Mouse (Mus musculus): ENCODE data around the gene Gm21987. TPM values are rescaled to one million over a fixed set of nuclear protein-coding genes. Genes with fewer than 3 reads are reported as not detected.

Gm21987 gene
- polyA plus RNA-seq, 1 experiment from 2014 or later: 4.1 TPM

DNA sequence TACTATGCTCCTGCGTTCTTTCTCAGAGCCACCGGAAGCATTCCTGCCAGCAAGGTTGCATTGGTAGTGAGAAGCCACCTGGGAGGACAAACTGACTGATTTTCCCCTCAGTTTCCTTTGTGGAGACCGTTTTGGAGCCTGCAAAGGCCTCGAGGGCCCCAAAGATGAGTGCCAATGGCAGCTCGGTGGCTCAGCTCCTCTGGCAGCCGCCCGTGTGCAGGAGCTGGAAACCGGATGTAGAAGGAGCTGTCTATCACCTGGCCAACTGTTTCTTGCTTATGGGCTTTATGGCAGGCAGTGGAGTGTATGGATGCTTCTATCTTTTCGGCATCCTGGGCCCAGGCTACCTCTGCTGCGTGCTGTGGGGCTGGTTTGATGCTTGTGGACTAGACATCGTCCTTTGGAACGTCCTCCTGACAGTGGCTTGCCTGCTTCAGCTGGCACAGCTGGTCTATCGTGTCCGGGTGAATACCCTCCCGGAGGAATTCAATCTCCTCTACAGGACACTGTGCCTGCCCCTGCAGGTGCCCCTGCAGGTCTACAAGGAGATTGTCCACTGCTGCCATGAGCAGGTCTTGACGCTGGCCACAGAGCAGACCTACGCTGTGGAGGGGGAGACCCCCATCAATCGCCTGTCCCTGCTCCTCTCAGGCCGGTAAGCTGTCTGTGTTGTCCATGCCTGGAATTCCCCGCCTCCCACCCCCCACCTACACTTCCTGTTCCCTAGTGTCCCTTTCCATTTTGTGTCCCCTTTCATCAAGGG is 15.8 kb downstream of the Gm21987 start:
- Histone ChIP-seq H3K27ac (peak overlapping the region; percentile 98), H3K9me3 (replicated peaks) (no peaks in the 10 kb centered on the region), H3K36me3 (no peaks in the 10 kb centered on the region), H3K27me3 (no peaks in the 10 kb centered on the region), H3K4me1 (replicated peaks) (peaks cover 31% of the 10 kb centered on the region), H3K9ac (peak overlapping the region; percentile 77), H3K4me3 (peak overlapping the region; percentile 65), H3K4me2 (peak overlapping the region; percentile 60)
- ATAC-seq (replicated peaks; ENCODE audit: insufficient number of reproducible peaks, insufficient read depth, low FRiP score, low read depth): 0 out of 2 replicates have a peak, but pooled peaks have one; percentile 10
- 22% methylated on average over 20 of the region's 20 CpGs for WGBS

DNA sequence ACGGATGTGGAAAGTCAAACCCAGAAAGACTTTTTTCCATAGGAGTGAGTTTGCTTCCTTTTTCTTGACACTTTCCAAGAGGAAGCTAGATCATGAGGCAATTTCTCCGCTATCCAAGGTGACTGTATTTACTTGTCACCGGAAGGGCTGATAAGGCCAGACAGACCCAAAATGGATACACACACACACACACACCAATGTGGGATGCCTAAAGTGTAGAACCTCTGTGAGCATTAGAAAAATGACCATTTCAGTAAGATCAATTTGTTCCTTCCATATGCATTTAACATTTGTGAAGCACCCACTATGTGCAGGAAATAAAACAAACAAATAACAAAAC is 16.4 kb downstream of the Gm21987 start:
- peak overlapping the region; percentile 60 for H3K4me2 ChIP-seq
- H3K4me1 ChIP-seq (replicated peaks): peaks cover 32% of the 10 kb centered on the region
- H3K4me3 ChIP-seq: peak overlapping the region; percentile 65
- WGBS: 14% methylated on average over 3 of the region's 3 CpGs
- no peaks in the 10 kb centered on the region for H3K36me3 ChIP-seq
- H3K27me3 ChIP-seq: no peaks in the 10 kb centered on the region
- ATAC-seq (replicated peaks; ENCODE audit: insufficient number of reproducible peaks, insufficient read depth, low FRiP score, low read depth): no peak
- H3K9ac ChIP-seq: peak overlapping the region; percentile 77
- no peaks in the 10 kb centered on the region for H3K9me3 ChIP-seq (replicated peaks)
- peak overlapping the region; percentile 98 for H3K27ac ChIP-seq

DNA sequence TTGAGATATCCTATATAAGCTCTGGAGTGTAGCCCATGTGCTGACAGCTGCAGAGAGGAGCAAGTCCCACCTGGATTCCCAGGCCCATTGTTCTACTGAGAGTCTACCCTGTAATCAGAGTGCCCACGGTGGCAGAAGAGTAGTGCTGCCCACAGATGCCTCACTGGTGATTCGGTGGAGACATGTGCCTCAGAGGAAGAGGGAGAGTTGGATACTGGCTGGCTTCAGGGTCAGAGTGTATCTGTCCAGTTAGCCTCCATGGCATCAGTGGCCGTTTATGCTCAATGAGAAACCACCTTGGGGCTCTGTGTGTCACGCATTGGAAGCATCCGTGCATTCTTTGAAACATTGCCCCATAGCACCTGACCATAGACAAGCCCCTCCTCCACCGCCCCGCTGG is 16.8 kb downstream of the Gm21987 start:
- Histone ChIP-seq H3K4me2 (peak overlapping the region; percentile 60), H3K27me3 (no peaks in the 10 kb centered on the region), H3K4me1 (replicated peaks) (peaks cover 36% of the 10 kb centered on the region), H3K4me3 (peak overlapping the region; percentile 65), H3K9ac (peak overlapping the region; percentile 77), H3K27ac (peak overlapping the region; percentile 98), H3K36me3 (peaks cover 4% of the 10 kb centered on the region; the same call in 1 of the 2 replicates), H3K9me3 (replicated peaks) (no peaks in the 10 kb centered on the region)
- WGBS: 23% methylated on average over 7 of the region's 7 CpGs
- ATAC-seq (replicated peaks; ENCODE audit: insufficient number of reproducible peaks, insufficient read depth, low FRiP score, low read depth): no peak

DNA sequence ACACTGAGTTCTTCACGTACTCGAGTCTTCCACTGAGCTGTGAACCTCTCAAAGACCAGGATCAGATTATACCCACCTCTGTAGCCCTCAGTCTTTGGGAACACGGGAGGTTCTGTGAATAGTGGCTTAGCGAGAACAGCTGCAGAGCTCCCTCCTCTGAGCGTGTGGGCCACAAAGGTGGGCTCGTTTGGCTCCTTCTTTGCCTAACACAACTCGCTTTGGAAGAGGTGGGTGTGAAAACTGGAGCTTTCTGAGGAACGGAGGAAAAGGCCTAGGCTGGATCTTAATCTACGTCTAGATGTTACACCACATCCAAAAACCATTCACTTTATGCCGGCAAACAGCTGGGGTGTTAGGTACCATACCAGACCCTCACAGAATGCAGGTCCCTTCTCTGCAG is 18.6 kb downstream of the Gm21987 start:
- Histone ChIP-seq H3K9ac (peak overlapping the region; percentile 77), H3K4me1 (replicated peaks) (peaks cover 42% of the 10 kb centered on the region), H3K36me3 (peaks cover 9% of the 10 kb centered on the region), H3K4me3 (peak overlapping the region; percentile 65), H3K27ac (peak overlapping the region; percentile 98), H3K4me2 (peak overlapping the region; percentile 60), H3K9me3 (replicated peaks) (no peaks in the 10 kb centered on the region), H3K27me3 (no peaks in the 10 kb centered on the region)
- no peak for ATAC-seq (replicated peaks; ENCODE audit: insufficient number of reproducible peaks, insufficient read depth, low FRiP score, low read depth)
- 49% methylated on average over 10 of the region's 10 CpGs for WGBS

DNA sequence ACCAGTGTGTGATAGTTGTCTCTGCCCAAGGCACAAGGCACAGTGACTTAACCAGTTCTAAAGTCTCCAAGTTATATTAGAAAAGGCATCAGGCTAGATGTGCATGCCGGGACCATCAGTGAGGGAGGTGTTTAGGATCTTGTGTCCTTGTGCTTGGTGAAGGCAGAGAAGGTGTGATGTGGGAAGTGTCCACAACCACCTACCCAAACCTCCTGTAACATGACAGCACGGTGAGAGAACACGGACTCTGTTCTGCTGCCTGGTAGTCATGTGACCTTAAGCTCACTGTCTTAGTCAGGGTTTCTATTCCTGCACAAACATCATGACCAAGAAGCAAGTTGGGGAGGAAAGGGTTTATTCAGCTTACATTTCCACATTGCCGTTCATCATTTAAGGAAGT is 19.4 kb downstream of the Gm21987 start:
- Histone ChIP-seq H3K4me1 (replicated peaks) (peaks cover 42% of the 10 kb centered on the region), H3K27me3 (no peaks in the 10 kb centered on the region), H3K9ac (peak overlapping the region; percentile 77), H3K4me2 (peak overlapping the region; percentile 60), H3K4me3 (peak overlapping the region; percentile 65), H3K9me3 (replicated peaks) (no peaks in the 10 kb centered on the region), H3K36me3 (peaks cover 9% of the 10 kb centered on the region), H3K27ac (peak overlapping the region; percentile 98)
- ATAC-seq (replicated peaks; ENCODE audit: insufficient number of reproducible peaks, insufficient read depth, low FRiP score, low read depth): no peak
- WGBS: 39% methylated on average over 4 of the region's 4 CpGs

DNA sequence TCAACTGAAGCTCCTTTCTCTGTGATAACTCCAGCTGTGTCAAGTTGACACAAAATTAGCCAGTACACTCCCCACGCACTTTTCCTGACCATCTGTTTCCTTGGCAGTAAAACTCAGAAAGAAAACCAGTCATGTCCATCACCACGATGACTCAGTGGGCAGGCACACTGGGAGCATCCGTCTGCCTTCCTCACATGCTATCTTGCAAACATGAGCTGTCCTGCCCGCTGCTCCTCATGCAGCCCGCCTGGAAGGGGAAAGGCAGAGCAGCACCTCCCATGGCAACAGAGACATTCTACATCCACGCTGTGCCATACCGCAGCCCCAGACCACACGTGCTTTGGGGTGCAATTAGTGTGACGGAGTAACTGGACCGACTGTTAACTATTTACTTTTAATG is 21.5 kb downstream of the Gm21987 start:
- Histone ChIP-seq H3K4me2 (peak overlapping the region; percentile 59), H3K4me3 (peak overlapping the region; percentile 31)
- WGBS: 23% methylated on average over 10 of the region's 10 CpGs

DNA sequence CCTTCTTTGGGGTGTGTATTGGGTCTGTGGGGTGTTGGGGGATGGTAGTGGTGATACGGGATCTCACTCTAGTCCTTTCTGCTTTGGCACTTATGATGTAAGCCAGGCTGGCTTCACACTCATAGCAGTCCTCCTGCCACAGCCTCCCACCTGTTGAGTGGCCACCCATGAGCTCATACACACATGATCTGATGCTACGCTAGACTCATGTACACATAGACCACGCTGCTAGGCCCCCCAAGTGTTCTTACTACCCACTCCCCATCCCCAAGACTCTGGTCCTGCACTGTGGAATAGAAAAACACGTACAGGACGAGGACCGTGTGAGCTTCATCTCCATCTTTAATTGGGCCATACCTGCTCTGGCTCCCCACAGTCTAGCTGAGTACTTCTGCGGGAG is 22.2 kb downstream of the Gm21987 start:
- H3K27ac ChIP-seq: no peak overlapping the region
- peak overlapping the region; percentile 31 for H3K4me3 ChIP-seq
- H3K9me3 ChIP-seq (replicated peaks): no peaks in the 10 kb centered on the region
- no peak overlapping the region for H3K9ac ChIP-seq
- H3K36me3 ChIP-seq: peaks cover 20% of the 10 kb centered on the region
- ATAC-seq (replicated peaks; ENCODE audit: insufficient number of reproducible peaks, insufficient read depth, low FRiP score, low read depth): no peak
- H3K4me2 ChIP-seq: peak overlapping the region; percentile 59
- 75% methylated on average over 7 of the region's 7 CpGs for WGBS
- peaks cover 52% of the 10 kb centered on the region for H3K4me1 ChIP-seq (replicated peaks)
- H3K27me3 ChIP-seq: no peaks in the 10 kb centered on the region

More for the DNA sequence above, 21.5 kb downstream of the Gm21987 start:
- H3K27me3 ChIP-seq: no peaks in the 10 kb centered on the region
- no peaks in the 10 kb centered on the region for H3K9me3 ChIP-seq (replicated peaks)
- peaks cover 17% of the 10 kb centered on the region for H3K36me3 ChIP-seq
- peak overlapping the region; percentile 55; the same call in 1 of the 2 replicates for H3K27ac ChIP-seq
- peak overlapping the region; percentile 43; the same call in 1 of the 2 replicates for H3K9ac ChIP-seq
- H3K4me1 ChIP-seq (replicated peaks): peaks cover 45% of the 10 kb centered on the region
- ATAC-seq (replicated peaks; ENCODE audit: insufficient number of reproducible peaks, insufficient read depth, low FRiP score, low read depth): no peak

DNA sequence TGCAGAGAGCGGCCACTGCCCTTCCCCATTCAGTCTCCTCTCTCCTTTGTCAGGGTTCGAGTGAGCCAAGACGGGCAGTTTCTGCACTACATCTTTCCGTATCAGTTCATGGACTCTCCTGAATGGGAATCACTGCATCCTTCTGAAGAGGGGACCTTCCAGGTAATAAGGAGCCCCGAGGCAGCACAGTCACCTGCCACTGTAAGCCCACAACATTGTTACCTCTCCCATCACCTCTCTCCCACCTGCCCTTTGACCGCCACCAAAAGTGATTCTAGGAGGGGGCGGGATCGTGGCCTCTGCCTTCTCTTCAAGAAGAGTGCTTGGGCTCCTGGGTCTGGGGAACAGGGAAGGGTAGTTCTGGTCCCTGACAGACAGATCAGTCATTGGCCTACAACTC is 22.6 kb downstream of the Gm21987 start:
- Histone ChIP-seq H3K27me3 (no peaks in the 10 kb centered on the region), H3K9me3 (replicated peaks) (no peaks in the 10 kb centered on the region), H3K4me3 (peak overlapping the region; percentile 31), H3K4me2 (peak overlapping the region; percentile 59), H3K36me3 (peaks cover 24% of the 10 kb centered on the region), H3K9ac (no peak overlapping the region; the same call in 1 of the 2 replicates), H3K4me1 (replicated peaks) (peaks cover 56% of the 10 kb centered on the region), H3K27ac (0 out of 2 replicates have a peak overlapping the region, but pooled peaks have one; percentile 8)
- 78% methylated on average over 8 of the region's 8 CpGs for WGBS
- no peak for ATAC-seq (replicated peaks; ENCODE audit: insufficient number of reproducible peaks, insufficient read depth, low FRiP score, low read depth)

DNA sequence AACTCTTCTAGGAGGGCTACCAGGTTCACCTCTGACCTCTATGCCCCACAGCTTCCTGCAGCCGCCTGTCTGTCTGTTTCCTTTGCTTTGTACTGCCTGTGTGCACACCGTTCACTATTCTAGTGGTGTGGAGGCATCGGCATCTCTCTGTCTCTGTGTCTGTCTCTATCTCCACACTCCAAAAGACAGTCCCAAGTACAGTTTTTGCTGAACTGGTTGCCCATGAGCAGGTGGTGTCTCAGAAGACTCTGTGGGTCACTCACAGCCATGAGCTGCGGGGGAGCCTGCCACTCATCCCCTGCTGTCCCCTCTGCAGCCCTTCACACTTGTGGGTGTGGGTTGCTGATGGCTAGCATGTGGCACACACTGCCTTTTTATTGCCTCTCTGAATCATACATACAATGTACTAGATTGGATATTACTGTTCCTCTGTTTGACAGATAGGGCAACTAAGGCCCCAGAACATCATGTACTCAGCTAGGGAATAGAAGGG is 23.2 kb downstream of the Gm21987 start:
- no peak overlapping the region for H3K4me3 ChIP-seq
- peak overlapping the region; percentile 59 for H3K4me2 ChIP-seq
- no peak overlapping the region; the same call in 1 of the 2 replicates for H3K9ac ChIP-seq
- 71% methylated on average over 4 of the region's 4 CpGs for WGBS
- ATAC-seq (replicated peaks; ENCODE audit: insufficient number of reproducible peaks, insufficient read depth, low FRiP score, low read depth): no peak
- peak overlapping the region; percentile 8; the same call in 1 of the 2 replicates for H3K27ac ChIP-seq
- H3K36me3 ChIP-seq: peaks cover 26% of the 10 kb centered on the region
- no peaks in the 10 kb centered on the region for H3K27me3 ChIP-seq
- no peaks in the 10 kb centered on the region for H3K9me3 ChIP-seq (replicated peaks)
- peaks cover 62% of the 10 kb centered on the region for H3K4me1 ChIP-seq (replicated peaks)

DNA sequence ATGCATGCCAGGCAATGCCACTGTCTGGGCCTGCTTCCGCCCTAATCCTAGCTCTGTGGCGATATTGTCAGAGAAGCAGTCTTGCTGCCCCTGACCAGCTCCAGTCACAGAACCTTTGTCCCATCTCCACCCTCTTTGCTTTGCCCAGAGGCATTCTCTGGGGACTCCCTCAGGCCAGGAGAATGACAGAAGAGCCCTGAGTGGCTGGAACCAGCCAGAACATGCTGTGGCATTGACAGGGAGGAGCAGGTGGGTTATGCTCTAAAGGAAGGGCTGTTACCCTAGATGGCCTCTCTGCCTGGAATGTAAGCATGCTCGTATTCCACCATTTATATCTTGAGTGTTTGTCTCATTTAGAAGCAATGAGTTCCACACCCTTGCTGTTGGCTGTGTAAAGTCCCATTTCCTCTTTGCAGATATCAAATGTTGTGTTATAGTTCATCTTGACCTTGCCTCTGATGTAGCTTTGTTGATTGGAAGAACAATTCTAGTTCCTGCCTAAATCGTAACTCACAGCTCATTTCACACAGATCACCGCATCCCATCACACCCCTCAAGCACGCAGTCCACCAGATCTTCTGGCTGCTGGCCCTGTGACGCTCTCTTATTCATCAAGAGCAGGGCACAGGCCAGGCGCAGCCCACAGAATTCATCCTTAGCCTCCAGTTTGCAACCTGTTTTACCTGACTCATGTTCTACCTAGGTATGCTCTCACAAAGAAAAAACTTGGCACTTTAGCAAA is 24.0 kb downstream of the Gm21987 start:
- WGBS: 60% methylated on average over 8 of the region's 8 CpGs
- Histone ChIP-seq H3K4me1 (replicated peaks) (peaks cover 70% of the 10 kb centered on the region), H3K9ac (no peak overlapping the region), H3K27me3 (no peaks in the 10 kb centered on the region), H3K4me2 (peak overlapping the region; percentile 6; the same call in 1 of the 2 replicates), H3K9me3 (replicated peaks) (no peaks in the 10 kb centered on the region), H3K36me3 (peaks cover 27% of the 10 kb centered on the region), H3K27ac (peak overlapping the region; percentile 31), H3K4me3 (no peak overlapping the region)
- no peak for ATAC-seq (replicated peaks; ENCODE audit: insufficient number of reproducible peaks, insufficient read depth, low FRiP score, low read depth)

DNA sequence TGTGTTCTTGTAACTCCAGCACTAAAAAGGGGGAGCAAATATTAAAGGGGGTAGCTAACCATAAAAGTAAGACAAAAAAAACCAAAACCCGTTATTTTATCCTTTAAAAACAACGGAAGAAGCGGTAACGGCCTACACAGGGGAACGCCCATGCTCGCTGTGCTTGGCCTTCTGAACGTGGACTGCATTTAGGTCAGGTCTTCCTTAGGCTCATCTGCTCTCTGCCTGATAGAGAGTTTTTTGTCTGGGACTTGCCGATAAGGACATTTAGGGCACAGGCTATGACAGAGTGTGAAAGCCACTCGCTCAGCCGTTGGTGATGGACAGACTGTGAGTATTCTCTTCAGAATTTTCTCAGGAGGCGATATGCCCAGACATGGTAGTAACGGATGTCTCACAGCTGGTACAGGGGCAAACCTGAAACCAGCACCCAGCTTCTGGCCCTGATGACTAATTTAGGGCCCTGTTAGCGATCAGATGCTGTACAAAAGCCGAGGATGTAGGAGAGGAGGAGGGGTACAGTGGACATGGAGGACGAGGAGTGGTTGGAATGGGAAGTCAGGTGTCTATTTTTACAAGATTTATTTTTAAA is 25.0 kb downstream of the Gm21987 start:
- Histone ChIP-seq H3K4me2 (peak overlapping the region; percentile 6), H3K36me3 (peaks cover 29% of the 10 kb centered on the region), H3K9me3 (replicated peaks) (no peaks in the 10 kb centered on the region), H3K27ac (peak overlapping the region; percentile 31), H3K27me3 (no peaks in the 10 kb centered on the region), H3K9ac (no peak overlapping the region), H3K4me3 (no peak overlapping the region), H3K4me1 (replicated peaks) (peaks cover 80% of the 10 kb centered on the region)
- ATAC-seq (replicated peaks; ENCODE audit: insufficient number of reproducible peaks, insufficient read depth, low FRiP score, low read depth): no peak; the same call in 1 of the 2 replicates
- 66% methylated on average over 15 of the region's 15 CpGs for WGBS
